Mouse (Mus musculus) cerebellum, postnatal 36 days (tissue): Measurements from ENCODE around the gene Tmprss9.
"Not testable (repeated sequence)": the region's sequence is repeated elsewhere in the genome, so short reads cannot be mapped to it uniquely, and the experiment has no call there.

ENCODE experiments used
- DNase-seq, 2 experiments: peaks; one replicate each; pipeline ENCODE4 v3.0.0; 2021 to 2022; ENCODE audit warnings: mixed read lengths in 2 of 2

The Tmprss9 gene

DNA sequence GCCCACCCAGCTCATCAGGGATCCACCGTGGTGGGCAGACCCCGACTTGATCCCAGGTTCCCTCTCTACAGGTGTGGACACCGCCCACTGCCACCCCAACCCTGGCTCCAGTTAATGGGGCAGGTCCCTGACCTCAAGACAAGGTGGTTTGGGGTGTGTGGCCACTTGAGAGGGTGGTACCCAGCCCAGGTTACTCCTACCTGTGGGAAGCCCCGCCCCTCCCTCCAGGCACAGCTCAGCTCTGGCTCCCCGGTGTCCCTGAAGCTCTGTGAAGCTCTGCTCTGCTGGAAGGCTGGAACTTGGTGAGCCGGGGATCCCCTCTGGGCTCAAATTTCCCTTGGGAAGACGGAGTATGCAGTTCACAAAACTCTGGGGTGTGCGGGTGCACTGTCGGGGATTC lies at the start of gene Tmprss9:
Tmprss9 (plus strand) TSS at position 268 of the 400 bp plus-strand sequence.
- DNase-seq: no peak

DNA sequence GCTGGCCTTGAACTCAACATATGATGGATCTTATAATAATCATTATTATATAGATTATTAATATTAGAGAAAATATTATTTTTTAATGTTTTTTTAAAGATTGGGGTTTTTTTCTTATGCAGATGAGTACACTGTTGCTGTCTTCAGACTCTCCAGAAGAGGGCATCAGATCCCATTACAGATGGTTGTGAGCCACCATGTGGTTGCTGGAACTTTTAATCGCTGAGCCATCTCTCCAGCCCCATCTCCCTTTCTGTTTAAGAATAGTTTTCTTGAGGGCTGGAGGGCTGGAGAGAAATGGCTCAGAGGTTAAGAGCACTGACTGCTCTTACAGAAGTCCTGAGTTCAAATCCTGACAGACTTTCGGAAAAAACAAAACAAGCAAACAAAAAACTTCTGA lies 49.7 kb upstream of the Tmprss9 start:
- peak in 1 of 2 experiments; percentile 56 for DNase-seq

DNA sequence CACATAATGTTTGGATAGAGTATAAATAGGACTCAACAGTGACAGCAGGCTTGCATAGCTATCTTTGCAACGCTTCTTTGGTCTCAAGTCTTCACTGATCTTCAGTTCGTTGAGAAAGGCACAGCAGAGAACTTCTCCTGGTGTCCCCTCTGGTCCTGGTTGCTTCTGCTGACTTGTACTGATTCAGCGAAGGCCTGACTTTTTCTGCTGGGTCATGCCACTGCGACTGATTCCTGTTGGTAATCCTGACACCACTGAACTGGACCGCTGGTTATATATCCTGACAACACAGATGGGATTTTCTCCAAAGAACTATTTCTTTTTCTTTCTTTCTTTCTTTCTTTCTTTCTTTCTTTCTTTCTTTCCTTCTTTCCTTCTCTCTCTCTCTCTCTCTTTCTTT lies 49.1 kb upstream of the Tmprss9 start:
- DNase-seq: no peak

DNA sequence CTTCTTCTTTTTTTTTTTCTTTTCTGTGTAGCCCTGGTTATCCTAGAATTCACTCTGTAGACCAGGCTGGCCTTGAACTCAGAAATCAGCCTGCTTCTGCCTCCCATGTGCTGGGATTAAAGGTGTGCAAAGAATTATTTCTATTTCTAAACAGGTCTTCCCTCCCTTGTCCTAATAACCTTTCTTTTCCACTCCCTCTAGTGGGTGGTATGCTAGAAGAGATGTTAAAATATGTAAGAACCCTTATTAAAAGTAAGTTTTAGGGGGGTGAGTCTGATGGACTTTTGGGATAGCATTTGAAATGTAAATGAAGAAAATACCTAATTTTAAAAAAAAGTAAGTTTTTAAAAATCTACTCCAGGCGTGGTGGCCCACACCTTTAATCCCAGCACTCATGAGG lies 48.3 kb upstream of the Tmprss9 start:
- no peak for DNase-seq

DNA sequence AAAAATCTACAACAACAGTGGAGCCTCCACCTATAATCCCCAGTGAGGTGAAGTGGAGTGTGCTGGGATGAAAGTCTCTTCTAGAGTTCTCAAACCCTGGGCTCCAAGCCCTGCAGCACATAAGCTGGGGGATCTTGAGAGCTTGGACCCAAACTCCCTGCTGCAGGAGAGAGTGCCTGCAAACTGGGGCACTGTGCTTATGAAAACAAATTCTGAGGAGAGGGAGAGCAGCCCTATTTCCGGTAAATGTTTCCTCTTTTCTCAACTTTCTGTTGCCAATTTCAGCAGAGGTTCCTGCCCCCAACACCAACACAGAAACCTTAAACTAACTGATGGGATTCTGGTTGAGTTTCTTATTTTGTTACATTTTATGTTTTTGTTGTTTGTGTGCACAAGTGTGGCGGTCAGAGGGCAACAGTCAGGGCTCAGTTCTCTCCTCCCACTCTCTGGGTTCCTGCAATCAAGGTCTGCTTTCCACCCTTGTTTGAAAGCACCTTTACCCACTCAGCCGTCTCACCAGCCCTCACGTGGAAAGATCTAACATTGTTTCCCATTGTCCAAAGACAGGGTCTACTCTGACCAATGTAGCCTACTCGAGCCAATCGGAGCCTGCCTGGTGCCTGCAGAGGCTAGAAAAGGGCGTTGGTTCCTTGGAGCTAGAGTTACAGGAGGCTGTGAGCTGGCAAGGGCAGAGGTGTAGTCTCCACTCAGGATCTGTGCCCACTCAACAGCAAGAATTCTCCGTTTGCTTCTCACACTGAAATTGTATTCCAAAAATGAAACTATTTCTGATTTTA lies 47.6 kb upstream of the Tmprss9 start:
- DNase-seq: no peak

DNA sequence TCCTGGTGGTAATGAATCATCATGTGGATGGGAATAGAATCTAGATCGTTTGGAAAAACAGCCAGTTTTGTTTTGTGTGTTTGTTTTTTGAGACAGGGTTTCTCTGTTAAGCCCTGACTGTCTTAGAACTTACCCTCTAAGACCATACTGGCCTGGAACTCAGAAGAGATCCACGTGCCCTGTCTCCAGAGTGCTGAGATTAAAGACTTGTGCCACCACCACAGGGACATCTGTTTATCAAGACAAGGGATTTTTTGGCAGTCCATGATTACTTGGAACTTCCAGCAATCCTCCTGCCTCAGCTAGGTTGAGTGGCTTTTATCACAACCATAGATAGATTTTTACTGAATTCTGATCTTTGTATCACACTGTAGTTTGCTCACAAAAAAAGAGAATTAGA lies 46.8 kb upstream of the Tmprss9 start:
- DNase-seq: no peak

DNA sequence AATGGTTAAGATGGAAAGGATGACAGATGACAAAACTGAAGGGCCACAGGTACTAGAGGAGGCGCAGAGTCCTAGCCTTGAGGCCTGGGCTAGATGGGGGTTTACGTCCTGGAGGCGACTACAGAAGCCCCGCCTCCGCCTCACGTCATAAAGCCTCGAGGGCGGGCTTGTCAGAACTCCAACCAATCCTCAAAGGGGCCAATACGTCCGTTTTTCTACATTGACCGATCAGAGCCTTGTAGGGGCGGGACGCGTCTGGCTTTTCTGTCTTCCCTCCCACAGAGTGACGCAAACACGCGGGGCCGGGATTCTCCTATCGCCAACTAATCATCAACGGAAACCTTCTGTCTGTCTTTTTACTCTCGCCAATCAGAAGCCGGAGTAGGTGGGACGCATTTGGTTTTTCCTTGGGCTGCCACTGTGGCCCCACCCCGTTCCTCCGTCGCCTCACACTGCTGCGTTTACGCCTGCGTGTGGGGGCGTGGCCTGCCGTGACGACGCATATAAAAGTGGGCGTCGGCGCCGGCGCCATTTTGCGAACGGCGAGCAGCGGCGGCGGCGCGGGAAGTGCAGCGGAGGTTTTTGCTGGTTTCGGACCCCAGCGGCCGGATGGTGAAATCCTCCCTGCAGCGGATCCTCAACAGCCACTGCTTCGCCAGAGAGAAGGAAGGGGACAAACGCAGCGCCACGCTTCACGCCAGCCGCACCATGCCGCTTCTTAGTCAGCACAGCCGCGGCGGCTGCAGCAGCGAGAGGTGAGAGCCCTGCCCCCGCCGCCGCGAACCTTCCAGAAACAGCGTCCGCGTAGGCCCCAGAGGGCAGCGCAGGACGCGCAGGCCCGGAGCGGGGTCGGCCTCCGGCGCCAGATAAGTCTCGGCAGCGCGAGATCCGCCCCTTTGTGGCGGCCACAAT lies 45.2 kb upstream of the Tmprss9 start, which contains the start of gene Oaz1:
Oaz1 (plus strand) TSS at position 506 of the 912 bp plus-strand sequence.
- peak; percentile 96 to 98 for DNase-seq

DNA sequence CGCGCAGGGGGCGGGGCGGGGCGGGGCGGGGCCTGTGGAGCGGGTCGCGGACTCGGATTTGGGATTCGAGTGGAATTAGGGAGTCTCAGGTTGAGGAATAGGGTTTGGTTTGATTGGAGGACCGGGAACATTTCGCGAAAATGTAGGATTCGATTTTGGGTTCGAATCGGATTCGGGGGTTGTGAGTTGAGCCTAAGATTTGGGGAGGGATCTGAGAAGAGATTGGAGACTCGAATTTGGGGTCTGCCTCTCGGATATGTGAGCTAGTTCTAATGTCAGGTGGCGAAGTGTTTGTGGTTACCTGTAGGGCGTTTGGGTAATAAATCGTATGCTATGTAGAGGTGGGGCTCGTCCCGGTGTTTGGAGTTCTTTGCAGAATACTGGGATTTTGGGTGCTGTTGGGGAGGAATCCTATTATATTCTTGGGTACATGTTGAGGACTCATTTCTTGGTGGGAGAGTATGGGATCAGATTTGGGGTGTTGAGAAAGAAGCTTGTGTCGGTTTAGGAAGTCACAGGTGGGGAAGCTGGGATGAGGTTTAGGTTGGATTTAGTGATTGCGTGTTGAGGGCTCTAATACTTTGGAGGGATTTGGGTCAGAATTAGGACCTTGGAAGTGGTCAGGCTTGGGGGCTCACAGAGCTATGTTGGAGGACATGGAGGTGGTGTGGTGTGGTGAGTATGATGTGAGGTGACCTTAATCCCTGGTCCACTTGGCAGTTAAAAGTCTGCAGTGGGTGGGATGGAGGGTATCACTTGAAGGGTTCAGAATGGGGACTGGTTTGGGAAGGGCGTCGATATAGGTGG lies 44.4 kb upstream of the Tmprss9 start:
- no peak for DNase-seq

DNA sequence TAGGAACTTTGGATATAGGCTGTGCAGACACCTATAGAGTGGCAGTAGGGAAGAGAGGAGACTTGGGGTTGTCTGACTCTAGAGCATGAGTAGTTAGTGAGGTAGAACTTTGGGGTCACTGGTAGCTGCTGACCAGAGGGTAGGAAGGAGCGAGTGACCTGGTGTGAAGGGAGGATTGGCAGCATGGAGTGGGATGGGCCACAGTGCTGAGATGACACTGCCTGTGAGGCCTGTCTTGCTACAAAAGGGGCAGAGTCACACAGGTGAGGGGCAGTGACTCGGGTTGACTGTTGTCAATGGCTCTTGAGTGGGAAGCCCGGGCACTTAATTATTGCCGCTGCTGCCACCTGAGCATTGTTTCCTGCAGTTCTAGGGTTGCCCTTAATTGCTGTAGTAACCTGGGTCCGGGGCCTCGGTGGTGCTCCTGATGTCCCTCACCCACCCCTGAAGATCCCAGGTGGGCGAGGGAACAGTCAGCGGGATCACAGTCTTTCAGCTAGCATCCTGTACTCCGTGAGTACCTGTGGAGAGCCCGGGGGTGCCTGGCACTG lies 43.7 kb upstream of the Tmprss9 start:
- no peak for DNase-seq

DNA sequence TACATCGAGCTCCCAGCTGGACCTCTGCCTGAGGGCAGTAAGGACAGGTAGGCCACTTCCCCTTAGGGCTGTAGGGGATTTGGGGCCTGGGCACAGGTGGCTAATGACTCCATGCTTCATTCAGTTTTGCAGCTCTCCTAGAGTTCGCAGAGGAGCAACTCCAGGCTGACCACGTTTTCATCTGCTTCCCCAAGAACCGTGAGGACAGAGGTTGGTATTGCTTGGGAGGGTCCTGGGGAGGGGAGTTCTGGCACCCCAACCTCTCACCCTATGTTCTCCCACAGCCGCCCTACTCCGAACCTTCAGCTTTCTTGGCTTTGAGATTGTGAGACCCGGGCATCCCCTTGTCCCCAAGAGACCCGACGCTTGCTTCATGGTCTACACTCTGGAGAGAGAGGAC lies 43.1 kb upstream of the Tmprss9 start:
- DNase-seq: not testable (repeated sequence)

DNA sequence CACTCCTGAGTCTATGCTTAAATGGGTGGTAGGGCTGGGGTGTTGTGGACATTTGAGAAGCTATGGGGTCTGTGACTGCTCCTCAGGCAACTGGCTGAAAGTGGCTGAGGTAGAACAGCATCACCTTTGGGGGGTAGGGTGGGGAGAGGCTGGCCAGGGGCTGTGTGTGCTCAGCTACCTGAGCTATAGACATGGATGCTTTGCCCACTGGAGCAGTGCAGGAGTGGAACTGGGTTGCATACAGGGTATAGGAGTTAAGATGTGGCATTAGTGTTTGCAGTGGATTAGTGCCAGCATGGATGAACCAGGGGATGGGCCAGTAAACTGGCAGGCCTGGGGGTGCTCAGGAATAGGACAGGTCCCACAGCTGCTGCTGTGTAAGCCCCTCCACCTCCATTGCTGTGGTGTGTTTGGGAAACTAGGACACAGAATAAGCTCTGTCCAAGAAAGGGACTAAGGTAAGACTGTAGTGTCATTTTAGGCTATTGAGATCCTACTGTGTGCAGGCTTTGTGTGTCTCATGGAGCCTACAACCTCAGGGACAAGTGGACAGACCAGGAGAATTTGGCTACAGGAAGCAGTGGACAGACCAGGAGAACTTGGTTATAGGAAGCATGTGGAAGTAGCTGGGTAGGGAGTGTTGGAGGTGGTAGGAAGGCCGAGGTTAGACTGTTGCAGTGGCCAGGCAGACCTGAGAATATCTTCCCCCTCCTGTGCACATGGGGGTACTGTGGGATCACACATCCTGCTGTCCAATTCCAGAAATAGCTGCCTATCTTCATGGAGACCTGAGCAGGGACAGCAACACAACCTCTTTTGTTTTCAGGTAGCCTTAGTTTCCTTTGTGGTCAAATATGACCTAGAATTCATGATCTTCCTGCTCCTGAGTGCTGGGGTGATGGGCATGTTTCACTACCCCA lies 42.0 kb upstream of the Tmprss9 start:
- DNase-seq: no peak

DNA sequence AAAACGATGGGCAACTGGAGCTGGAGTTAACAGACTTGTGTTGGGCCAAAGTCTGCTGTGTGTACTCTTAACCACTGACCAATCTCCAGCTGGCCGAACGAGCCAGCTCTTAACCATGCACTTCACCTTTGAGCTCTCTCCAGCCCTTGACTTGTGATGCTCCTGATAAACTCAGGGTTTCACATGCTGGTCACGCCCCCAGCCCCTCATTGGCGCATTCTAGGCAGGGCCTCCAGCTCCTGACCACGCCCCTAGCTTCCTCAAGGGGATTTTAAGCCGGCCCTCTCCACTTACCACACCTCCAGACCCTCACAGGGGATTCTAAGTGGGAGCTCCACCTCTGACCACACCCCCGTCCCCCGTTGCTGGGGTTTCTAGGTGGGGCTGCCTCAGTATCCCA lies 40.5 kb upstream of the Tmprss9 start:
- no peak for DNase-seq

DNA sequence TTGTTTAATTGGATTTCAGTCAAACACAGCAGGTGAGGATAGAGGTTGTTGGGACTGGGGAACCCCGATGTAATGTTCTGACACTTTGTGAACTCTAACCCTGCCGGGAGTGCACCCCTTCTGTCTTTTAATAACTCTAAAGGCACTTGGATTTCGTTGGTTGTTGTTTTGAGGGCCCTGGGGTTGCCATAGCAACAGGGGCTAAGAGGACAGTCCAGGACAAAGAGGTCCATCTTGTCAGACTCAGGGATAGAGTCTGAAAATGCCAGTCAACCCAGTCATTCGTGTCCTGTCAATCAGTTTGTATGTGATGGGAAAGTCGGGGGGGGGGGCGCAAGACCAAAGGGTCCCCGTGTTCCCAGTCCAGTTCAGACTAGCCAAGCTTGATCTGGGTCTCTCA lies 38.8 kb upstream of the Tmprss9 start:
- no peak for DNase-seq

DNA sequence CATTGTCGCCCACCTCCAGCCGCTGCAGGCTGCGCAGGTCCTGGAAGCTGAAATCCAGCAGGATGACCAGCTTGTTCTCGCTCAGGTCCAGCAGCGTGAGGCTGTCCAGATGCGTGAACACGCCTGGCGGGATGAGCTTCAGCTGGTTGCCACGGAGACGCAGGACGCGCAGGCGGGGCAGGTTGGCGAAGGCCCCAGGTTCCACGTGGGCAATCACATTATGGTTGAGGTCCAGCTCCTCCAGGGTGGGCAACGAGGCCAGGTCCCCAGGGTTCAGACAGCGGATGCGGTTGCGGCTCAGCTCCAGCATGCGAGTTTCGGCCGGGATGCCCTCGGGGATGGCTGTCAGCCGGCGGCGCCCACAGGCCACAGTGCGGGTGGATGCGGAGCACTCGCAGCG lies 36.0 kb upstream of the Tmprss9 start:
- no peak for DNase-seq

DNA sequence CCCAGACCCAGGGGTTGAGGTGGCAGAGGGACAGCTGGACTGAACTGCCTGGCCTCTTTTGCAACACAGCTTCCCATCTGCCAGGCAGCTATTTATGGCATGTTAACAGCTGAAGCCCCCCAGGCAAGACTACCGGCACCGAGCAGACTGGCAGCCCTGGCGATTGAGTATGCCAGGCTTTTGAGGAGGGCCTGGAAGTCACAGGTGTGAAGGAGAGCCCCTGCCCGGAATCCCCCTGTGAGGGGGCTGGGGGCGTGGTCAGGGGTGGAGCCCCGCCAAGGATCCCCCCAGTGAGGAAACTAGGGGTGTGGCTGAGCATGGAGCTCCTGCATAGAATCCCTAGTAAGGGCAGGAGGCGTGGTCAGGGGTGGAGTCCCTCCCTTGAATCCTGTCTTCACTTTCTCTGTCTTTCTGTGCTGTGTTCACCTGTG lies 34.7 kb upstream of the Tmprss9 start:
- peak in 1 of 2 experiments; percentile 51 for DNase-seq

DNA sequence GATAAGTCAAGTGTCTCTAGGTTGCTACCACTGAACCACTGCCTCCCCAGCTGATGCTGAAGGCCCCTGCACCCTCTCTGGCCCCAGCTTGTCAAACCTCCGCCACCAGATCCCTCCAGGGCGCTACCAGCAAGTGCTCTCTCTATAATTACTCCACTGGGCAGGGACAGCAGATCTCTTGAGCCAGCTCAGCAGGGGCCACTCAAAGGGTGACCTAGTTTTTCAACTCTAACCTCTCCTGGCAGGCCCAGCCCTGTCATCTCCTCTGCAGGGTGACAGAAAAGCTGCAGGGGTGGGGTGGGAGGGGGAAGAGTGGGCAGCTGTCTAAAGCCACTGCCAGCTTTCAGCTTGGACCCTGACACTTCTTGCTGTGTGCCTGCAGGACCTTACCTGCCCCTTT lies 33.8 kb upstream of the Tmprss9 start:
- peak; percentile 68 to 73 for DNase-seq

DNA sequence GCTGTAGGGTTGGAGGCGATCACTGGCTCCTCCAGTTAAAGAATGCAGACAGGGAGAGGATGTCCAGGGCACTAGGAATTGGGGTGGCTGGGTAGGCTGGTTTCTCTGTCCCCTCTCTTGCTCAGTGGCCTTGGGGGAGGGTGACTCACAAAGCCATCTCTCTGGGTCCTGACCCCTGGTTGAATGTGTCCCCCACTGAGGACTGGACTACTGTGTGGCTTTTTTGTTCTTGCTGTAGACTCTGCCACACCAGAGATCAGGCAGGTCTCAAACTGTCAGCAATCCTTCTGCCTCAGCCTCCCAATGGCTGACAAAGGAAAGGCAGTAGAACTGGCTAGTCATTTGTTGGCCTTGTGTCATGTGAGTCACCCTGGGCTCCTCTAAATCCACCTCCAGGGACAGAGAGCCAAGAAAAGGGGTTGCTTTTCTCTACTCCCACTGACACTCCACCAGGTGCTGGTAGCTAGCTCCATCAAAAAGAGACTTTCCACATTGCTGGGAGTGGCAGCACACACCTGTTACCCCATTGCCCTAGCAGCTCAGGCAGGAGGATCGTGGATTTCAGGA lies 33.2 kb upstream of the Tmprss9 start:
- DNase-seq: no peak

DNA sequence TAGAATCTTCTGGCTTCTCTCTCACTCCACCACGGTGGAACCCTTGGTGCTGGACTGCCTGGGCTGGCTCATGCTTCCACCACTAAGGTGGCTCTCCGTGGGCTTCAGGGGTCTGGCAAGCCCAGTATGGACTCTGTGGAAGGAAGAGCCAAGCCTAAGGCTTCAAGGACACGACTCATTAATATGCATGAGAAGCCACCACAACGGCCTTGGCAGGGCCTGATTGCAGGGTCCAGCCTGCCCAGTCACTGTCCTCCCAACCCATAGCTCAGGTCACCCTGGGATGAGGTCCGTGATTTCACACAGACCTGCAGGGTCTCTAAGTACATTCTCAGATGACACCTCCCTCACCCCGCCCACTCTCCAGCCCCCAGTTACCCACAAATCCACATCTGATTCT lies 31.8 kb upstream of the Tmprss9 start:
- DNase-seq: no peak

DNA sequence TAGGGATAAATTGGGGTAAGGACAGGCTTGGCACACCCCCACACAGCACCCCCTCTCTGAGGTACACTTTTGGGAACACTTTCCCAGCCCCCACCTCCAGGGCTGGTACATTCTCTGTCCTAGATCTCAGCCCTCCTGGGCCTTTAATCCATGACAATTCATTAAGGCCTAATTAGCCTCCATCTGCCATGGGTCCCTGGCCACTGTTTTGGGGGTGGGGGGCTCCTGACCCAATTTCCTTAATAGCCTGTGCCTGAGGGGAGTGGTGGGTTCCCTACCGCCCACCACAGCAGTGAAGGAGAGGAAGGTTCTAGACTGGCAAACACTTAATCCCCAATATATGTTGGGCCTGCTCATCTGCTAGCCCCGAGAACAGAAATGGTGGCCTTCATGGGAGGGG lies 30.0 kb upstream of the Tmprss9 start:
- DNase-seq: no peak

DNA sequence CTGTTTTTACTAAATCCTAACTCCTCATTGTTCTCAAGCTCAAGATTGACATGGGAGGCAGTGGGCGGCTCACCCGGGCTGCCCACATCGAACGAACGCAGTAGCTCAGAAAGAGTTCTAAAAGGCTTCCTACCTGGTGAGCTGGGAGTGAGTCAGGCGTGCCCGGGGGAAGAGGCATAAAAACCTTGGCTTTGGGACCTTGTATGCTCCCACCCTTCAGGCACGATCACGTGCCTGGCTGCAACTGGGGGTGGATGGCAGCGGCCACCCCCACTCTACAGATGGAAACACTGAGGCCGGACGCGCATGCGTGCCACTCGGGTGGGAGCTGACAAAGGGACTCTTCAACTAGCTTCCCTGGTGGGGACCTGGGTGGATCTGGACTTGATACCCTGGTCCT lies 29.3 kb upstream of the Tmprss9 start:
- no peak for DNase-seq
